Mouse (Mus musculus): ENCODE results near the gene Tpr. TPM values are rescaled to one million over a fixed set of nuclear protein-coding genes. Genes with fewer than 3 reads are reported as not detected.

Tpr gene
- polyA plus RNA-seq, 1 experiment from 2014 or later, result 200 TPM

GRCm38 (mm10) chr1:150426216-150426615 lies 33.6 kb downstream of the Tpr start:
- H3K27ac ChIP-seq (replicated peaks; ENCODE audit: low read depth, low read length), result no peak overlapping the region
- H3K4me1 ChIP-seq (ENCODE audit: control insufficient read depth, insufficient read depth, low read length), result no peaks in the 10 kb centered on the region
- H3K9ac ChIP-seq (ENCODE audit: low read length), result no peak overlapping the region
- H3K27me3 ChIP-seq (ENCODE audit: control insufficient read depth, insufficient read depth, low read length), result no peaks in the 10 kb centered on the region
- H3K36me3 ChIP-seq (ENCODE audit: control insufficient read depth, insufficient read depth, low read length), result peaks cover 31% of the 10 kb centered on the region
- no peaks in the 10 kb centered on the region for H3K9me3 ChIP-seq (ENCODE audit: control insufficient read depth, low read length)
- ATAC-seq (ENCODE audit: insufficient number of reproducible peaks, low FRiP score, low TSS enrichment, low read depth), result no peak
- no peak overlapping the region for H3K4me2 ChIP-seq (ENCODE audit: low read depth, severe bottlenecking)
- 69% methylated on average over 3 of the region's 3 CpGs for WGBS
- no peak for DNase-seq (ENCODE audit: low spot score)
- no peak overlapping the region for H3K4me3 ChIP-seq (ENCODE audit: low read depth, low read length)

GRCm38 (mm10) chr1:150438641-150439040 lies 46.0 kb downstream of the Tpr start:
- Histone ChIP-seq H3K4me3 (ENCODE audit: low read depth, low read length) (no peak overlapping the region), H3K9me3 (ENCODE audit: control insufficient read depth, low read length) (no peaks in the 10 kb centered on the region), H3K4me1 (ENCODE audit: control insufficient read depth, insufficient read depth, low read length) (no peaks in the 10 kb centered on the region), H3K27ac (replicated peaks; ENCODE audit: low read depth, low read length) (no peak overlapping the region), H3K27me3 (ENCODE audit: control insufficient read depth, insufficient read depth, low read length) (no peaks in the 10 kb centered on the region), H3K4me2 (ENCODE audit: low read depth, severe bottlenecking) (no peak overlapping the region), H3K9ac (ENCODE audit: low read length) (no peak overlapping the region), H3K36me3 (ENCODE audit: control insufficient read depth, insufficient read depth, low read length) (peaks cover 23% of the 10 kb centered on the region; the same call in 1 of the 2 replicates)
- ATAC-seq (ENCODE audit: insufficient number of reproducible peaks, low FRiP score, low TSS enrichment, low read depth) (no peak), DNase-seq (ENCODE audit: low spot score) (no peak)
- WGBS, result 91% methylated on average over 3 of the region's 3 CpGs

- no peaks in the 10 kb centered on the region for H3K9me3 ChIP-seq (ENCODE audit: control insufficient read depth, low read length)
- no peaks in the 10 kb centered on the region for H3K4me1 ChIP-seq (ENCODE audit: control insufficient read depth, insufficient read depth, low read length)
- H3K4me2 ChIP-seq (ENCODE audit: low read depth, severe bottlenecking), result no peak overlapping the region
- H3K36me3 ChIP-seq (ENCODE audit: control insufficient read depth, insufficient read depth, low read length), result peaks cover 19% of the 10 kb centered on the region; the same call in 1 of the 2 replicates
- H3K27me3 ChIP-seq (ENCODE audit: control insufficient read depth, insufficient read depth, low read length), result no peaks in the 10 kb centered on the region
- no peak for ATAC-seq (ENCODE audit: insufficient number of reproducible peaks, low FRiP score, low TSS enrichment, low read depth)
- 76% methylated on average over 4 of the region's 4 CpGs for WGBS
- no peak for DNase-seq (ENCODE audit: low spot score)
- H3K4me3 ChIP-seq (ENCODE audit: low read depth, low read length), result no peak overlapping the region
- no peak overlapping the region for H3K9ac ChIP-seq (ENCODE audit: low read length)
- no peak overlapping the region for H3K27ac ChIP-seq (replicated peaks; ENCODE audit: low read depth, low read length)
These were observed 49.1 kb downstream of the Tpr start for GRCm38 (mm10) chr1:150441731-150442130.

- 95% methylated on average over 5 of the region's 5 CpGs for WGBS
- H3K4me2 ChIP-seq (ENCODE audit: low read depth, severe bottlenecking), result no peak overlapping the region
- H3K27me3 ChIP-seq (ENCODE audit: control insufficient read depth, insufficient read depth, low read length), result no peaks in the 10 kb centered on the region
- no peak overlapping the region for H3K9ac ChIP-seq (ENCODE audit: low read length)
- ATAC-seq (ENCODE audit: insufficient number of reproducible peaks, low FRiP score, low TSS enrichment, low read depth) (no peak), DNase-seq (ENCODE audit: low spot score) (no peak)
- H3K4me3 ChIP-seq (ENCODE audit: low read depth, low read length), result no peak overlapping the region
- no peaks in the 10 kb centered on the region for H3K4me1 ChIP-seq (ENCODE audit: control insufficient read depth, insufficient read depth, low read length)
- no peaks in the 10 kb centered on the region for H3K36me3 ChIP-seq (ENCODE audit: control insufficient read depth, insufficient read depth, low read length)
- no peak overlapping the region for H3K27ac ChIP-seq (replicated peaks; ENCODE audit: low read depth, low read length)
- H3K9me3 ChIP-seq (ENCODE audit: control insufficient read depth, low read length), result no peaks in the 10 kb centered on the region
These were observed 66.3 kb downstream of the Tpr start for GRCm38 (mm10) chr1:150458977-150459376.

- WGBS, result 87% methylated on average over 3 of the region's 3 CpGs
- H3K4me2 ChIP-seq (ENCODE audit: low read depth, severe bottlenecking), result no peak overlapping the region
- no peak overlapping the region for H3K27ac ChIP-seq (replicated peaks; ENCODE audit: low read depth, low read length)
- DNase-seq (ENCODE audit: low spot score) (no peak), ATAC-seq (ENCODE audit: insufficient number of reproducible peaks, low FRiP score, low TSS enrichment, low read depth) (no peak)
- no peaks in the 10 kb centered on the region for H3K9me3 ChIP-seq (ENCODE audit: control insufficient read depth, low read length)
- H3K4me1 ChIP-seq (ENCODE audit: control insufficient read depth, insufficient read depth, low read length), result no peaks in the 10 kb centered on the region
- no peak overlapping the region for H3K9ac ChIP-seq (ENCODE audit: low read length)
- no peak overlapping the region for H3K4me3 ChIP-seq (ENCODE audit: low read depth, low read length)
- H3K36me3 ChIP-seq (ENCODE audit: control insufficient read depth, insufficient read depth, low read length), result no peaks in the 10 kb centered on the region
- no peaks in the 10 kb centered on the region for H3K27me3 ChIP-seq (ENCODE audit: control insufficient read depth, insufficient read depth, low read length)
These were observed 67.0 kb downstream of the Tpr start for GRCm38 (mm10) chr1:150459599-150459998.

GRCm38 (mm10) chr1:150460595-150460994 lies 68.0 kb downstream of the Tpr start:
- H3K4me2 ChIP-seq (ENCODE audit: low read depth, severe bottlenecking), result no peak overlapping the region
- no peaks in the 10 kb centered on the region for H3K4me1 ChIP-seq (ENCODE audit: control insufficient read depth, insufficient read depth, low read length)
- no peak overlapping the region for H3K4me3 ChIP-seq (ENCODE audit: low read depth, low read length)
- 83% methylated on average over 7 of the region's 7 CpGs for WGBS
- H3K9ac ChIP-seq (ENCODE audit: low read length), result no peak overlapping the region
- no peak for DNase-seq (ENCODE audit: low spot score)
- ATAC-seq (ENCODE audit: insufficient number of reproducible peaks, low FRiP score, low TSS enrichment, low read depth), result no peak
- H3K9me3 ChIP-seq (ENCODE audit: control insufficient read depth, low read length), result no peaks in the 10 kb centered on the region
- H3K27me3 ChIP-seq (ENCODE audit: control insufficient read depth, insufficient read depth, low read length), result no peaks in the 10 kb centered on the region
- no peaks in the 10 kb centered on the region for H3K36me3 ChIP-seq (ENCODE audit: control insufficient read depth, insufficient read depth, low read length)
- H3K27ac ChIP-seq (replicated peaks; ENCODE audit: low read depth, low read length), result no peak overlapping the region

- Histone ChIP-seq H3K27me3 (ENCODE audit: control insufficient read depth, insufficient read depth, low read length) (no peaks in the 10 kb centered on the region), H3K36me3 (ENCODE audit: control insufficient read depth, insufficient read depth, low read length) (no peaks in the 10 kb centered on the region), H3K9me3 (ENCODE audit: control insufficient read depth, low read length) (no peaks in the 10 kb centered on the region), H3K4me1 (ENCODE audit: control insufficient read depth, insufficient read depth, low read length) (no peaks in the 10 kb centered on the region), H3K9ac (ENCODE audit: low read length) (no peak overlapping the region), H3K4me3 (ENCODE audit: low read depth, low read length) (no peak overlapping the region), H3K4me2 (ENCODE audit: low read depth, severe bottlenecking) (no peak overlapping the region), H3K27ac (replicated peaks; ENCODE audit: low read depth, low read length) (no peak overlapping the region)
- WGBS, result 83% methylated on average over 5 of the region's 5 CpGs
- DNase-seq (ENCODE audit: low spot score) (no peak), ATAC-seq (ENCODE audit: insufficient number of reproducible peaks, low FRiP score, low TSS enrichment, low read depth) (no peak)
These were observed 70.4 kb downstream of the Tpr start for GRCm38 (mm10) chr1:150463068-150463467.

- ATAC-seq (ENCODE audit: insufficient number of reproducible peaks, low FRiP score, low TSS enrichment, low read depth) (no peak), DNase-seq (ENCODE audit: low spot score) (no peak)
- H3K4me2 ChIP-seq (ENCODE audit: low read depth, severe bottlenecking), result no peak overlapping the region
- H3K4me3 ChIP-seq (ENCODE audit: low read depth, low read length), result no peak overlapping the region
- no peaks in the 10 kb centered on the region for H3K4me1 ChIP-seq (ENCODE audit: control insufficient read depth, insufficient read depth, low read length)
- no peak overlapping the region for H3K9ac ChIP-seq (ENCODE audit: low read length)
- H3K27me3 ChIP-seq (ENCODE audit: control insufficient read depth, insufficient read depth, low read length), result no peaks in the 10 kb centered on the region
- WGBS, result 82% methylated on average over 4 of the region's 4 CpGs
- H3K9me3 ChIP-seq (ENCODE audit: control insufficient read depth, low read length), result no peaks in the 10 kb centered on the region
- H3K36me3 ChIP-seq (ENCODE audit: control insufficient read depth, insufficient read depth, low read length), result no peaks in the 10 kb centered on the region
- H3K27ac ChIP-seq (replicated peaks; ENCODE audit: low read depth, low read length), result no peak overlapping the region
These were observed 71.1 kb downstream of the Tpr start for GRCm38 (mm10) chr1:150463691-150464090.

GRCm38 (mm10) chr1:150465364-150465763 lies 72.7 kb downstream of the Tpr start:
- no peaks in the 10 kb centered on the region for H3K9me3 ChIP-seq (ENCODE audit: control insufficient read depth, low read length)
- H3K9ac ChIP-seq (ENCODE audit: low read length), result no peak overlapping the region
- ATAC-seq (ENCODE audit: insufficient number of reproducible peaks, low FRiP score, low TSS enrichment, low read depth) (no peak), DNase-seq (ENCODE audit: low spot score) (no peak)
- no peaks in the 10 kb centered on the region for H3K4me1 ChIP-seq (ENCODE audit: control insufficient read depth, insufficient read depth, low read length)
- H3K4me3 ChIP-seq (ENCODE audit: low read depth, low read length), result no peak overlapping the region
- H3K27ac ChIP-seq (replicated peaks; ENCODE audit: low read depth, low read length), result no peak overlapping the region
- no peaks in the 10 kb centered on the region for H3K27me3 ChIP-seq (ENCODE audit: control insufficient read depth, insufficient read depth, low read length)
- H3K36me3 ChIP-seq (ENCODE audit: control insufficient read depth, insufficient read depth, low read length), result no peaks in the 10 kb centered on the region
- no peak overlapping the region for H3K4me2 ChIP-seq (ENCODE audit: low read depth, severe bottlenecking)
- WGBS, result 88% methylated on average over 10 of the region's 10 CpGs
